Mouse (Mus musculus) liver (tissue): ENCODE data around the gene Gm21962.
"Not testable (repeated sequence)": the region's sequence is repeated elsewhere in the genome, so short reads cannot be mapped to it uniquely, and the experiment has no call there.

ENCODE experiments used
- DNase-seq: peaks from one replicate; pipeline ENCODE4 v3.0.0-alpha.2; 2020; ENCODE audit warnings: mixed read lengths

The Gm21962 gene

GRCm38 (mm10) chr3:137671224-137671623 lies at the start of gene Gm21962:
Gm21962 (plus strand) TSS chr3:137671524.
- not testable (repeated sequence) for DNase-seq

DNA sequence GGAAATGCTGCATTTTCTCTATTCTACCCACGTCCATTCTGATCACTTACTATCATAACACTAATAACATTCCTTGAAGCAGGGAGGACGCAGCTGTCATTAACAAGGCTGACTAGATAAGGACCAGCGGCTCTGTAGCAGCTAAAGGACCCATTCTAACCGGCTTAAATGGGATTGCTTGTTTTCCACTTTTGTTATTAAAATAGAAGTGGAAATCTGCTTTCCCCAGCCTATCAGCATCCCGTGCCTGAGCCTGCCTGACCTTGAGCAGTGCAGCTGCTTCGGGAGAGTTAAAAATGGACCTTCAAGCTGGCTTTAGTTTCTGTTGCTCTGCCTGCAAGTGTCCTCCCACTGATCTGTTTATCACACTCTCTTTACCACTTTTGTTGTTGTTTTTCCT lies 49.2 kb upstream of the Gm21962 start:
- DNase-seq = no peak

DNA sequence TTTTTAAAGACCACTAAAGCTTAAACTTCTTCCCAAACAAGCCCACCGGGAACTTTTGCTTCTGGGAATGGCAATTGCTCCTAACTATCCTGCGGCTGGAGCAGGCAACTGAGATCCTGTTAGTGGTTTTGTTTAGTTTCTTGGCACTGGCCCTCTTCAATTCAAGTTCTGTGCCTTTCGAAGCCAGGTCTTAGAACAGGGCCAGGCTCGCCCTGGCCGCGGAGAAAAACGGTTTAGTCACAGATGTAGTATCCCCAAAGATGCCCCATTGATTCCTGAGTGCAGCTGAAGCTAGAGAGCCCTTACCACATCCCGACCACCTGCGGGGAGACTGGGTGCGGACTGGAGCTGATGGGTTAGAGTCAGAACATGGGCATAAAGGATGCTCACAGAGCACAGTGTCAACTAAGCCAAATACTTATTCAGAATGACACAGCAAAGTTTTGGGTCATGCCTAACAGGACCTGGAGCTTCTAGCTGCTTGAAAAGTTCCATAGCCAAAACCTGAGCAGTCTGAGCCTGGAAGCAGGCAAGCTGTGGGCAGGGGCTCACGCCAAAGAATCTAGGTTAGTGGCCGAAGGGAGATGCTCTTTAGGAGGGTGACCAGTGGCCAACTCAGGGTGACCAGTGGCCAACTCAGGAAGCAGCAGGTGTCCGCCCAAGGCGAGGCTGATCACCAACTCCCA lies 48.3 kb upstream of the Gm21962 start:
- no peak for DNase-seq

- peak; percentile 57 for DNase-seq
Observed at GRCm38 (mm10) chr3:137623581-137624362, 47.6 kb upstream of the Gm21962 start.

- DNase-seq = no peak
Observed at GRCm38 (mm10) chr3:137625054-137625453, 46.3 kb upstream of the Gm21962 start.

- no peak for DNase-seq
Observed at GRCm38 (mm10) chr3:137633726-137634125, 37.6 kb upstream of the Gm21962 start.

DNA sequence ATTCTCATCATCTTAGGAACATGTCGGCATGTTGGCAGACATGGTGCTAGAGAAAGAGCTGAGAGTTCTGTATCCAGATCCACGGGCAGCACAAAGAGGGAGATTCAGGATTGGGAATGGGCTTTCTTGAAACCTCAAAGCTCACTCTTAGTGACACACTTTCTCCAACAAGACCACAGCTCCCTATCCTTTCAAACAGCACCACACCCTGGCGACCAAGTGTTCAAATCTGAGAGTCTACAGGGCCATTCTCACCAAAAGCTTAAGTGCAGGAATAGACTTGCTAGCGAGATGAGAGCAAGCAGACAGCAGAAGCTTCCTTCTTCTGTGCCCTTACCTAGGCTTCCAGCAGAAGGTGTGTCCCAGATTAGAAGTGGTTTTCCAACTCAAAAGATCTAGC lies 34.8 kb upstream of the Gm21962 start:
- no peak for DNase-seq

DNA sequence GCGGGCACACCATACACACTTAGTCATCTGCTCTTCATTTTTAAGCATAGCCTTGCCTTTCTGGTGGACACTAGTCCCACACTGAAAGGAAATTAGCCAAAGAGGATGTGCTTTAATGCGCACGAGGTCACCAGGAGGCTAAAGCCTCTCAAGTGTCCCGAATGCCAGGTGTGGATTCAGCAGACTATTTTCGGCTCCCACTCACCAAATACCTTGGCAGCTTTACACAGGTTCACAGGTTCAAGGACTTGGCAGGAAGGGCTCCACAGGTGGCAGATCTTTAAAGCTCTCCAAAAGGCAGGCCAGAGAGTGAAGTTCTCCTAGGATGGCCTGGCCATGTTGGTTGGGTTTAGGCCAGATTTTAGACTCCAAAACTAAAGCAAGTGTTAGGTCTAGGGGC lies 30.1 kb upstream of the Gm21962 start:
- no peak for DNase-seq

DNA sequence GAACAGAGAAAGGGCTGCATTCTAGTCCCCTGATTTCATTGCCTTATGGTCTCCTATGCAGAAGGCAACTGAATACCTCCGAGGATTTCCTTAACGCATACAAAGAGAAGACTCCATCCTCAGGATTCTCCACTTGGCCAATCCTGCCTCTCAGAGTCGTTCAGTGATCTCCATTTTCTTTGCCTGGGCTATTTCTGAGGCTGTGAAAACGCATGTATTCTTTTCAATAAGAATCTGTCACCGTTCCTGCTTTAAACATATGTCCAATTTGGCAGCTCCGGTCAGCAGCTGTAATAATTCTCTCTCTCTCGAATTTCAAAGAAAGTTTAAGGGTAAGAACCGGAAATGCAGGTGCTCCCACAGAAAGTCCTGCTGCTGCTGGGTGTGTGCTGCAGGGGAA lies 29.2 kb upstream of the Gm21962 start:
- no peak for DNase-seq

- DNase-seq = no peak
Observed at GRCm38 (mm10) chr3:137642568-137642967, 28.8 kb upstream of the Gm21962 start.

DNA sequence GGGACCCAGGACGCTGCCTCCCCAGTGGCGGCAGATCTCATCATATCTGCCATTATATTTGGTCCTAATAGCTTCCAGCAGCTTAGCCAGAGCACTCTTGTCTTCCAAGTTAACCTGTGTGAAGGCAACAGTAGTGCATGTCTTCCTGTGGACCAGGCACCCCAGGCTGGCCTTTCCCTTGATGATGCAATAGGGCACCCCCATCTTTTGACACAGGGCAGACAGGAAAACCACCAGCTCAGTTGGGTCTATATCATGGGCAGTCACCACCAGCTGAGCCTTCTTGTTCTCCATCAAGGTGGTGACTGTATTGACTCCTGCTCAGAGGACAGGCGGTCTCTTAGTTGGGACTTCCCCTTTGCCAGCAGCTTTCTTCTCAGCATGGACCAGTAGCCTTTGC lies 27.2 kb upstream of the Gm21962 start:
- DNase-seq = no peak

DNA sequence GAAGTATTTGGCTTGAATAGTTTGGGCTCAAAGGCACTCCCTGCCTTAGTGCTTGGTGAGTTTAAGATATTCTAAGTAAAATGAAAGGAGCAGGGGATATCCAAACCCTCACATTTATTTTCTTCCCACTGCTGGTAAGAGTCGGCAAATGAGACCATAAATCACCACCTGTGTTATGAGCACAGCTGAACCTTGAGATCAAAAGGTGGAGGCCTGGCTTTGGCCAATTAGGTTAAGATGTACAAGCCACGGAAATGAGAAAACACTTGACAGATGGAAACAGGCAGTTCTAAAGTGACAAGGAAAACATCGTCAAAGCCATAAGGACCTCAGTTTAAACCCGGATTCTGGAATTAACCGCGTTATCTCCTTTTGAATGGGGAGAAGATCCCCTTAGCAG lies 26.4 kb upstream of the Gm21962 start:
- DNase-seq = no peak

DNA sequence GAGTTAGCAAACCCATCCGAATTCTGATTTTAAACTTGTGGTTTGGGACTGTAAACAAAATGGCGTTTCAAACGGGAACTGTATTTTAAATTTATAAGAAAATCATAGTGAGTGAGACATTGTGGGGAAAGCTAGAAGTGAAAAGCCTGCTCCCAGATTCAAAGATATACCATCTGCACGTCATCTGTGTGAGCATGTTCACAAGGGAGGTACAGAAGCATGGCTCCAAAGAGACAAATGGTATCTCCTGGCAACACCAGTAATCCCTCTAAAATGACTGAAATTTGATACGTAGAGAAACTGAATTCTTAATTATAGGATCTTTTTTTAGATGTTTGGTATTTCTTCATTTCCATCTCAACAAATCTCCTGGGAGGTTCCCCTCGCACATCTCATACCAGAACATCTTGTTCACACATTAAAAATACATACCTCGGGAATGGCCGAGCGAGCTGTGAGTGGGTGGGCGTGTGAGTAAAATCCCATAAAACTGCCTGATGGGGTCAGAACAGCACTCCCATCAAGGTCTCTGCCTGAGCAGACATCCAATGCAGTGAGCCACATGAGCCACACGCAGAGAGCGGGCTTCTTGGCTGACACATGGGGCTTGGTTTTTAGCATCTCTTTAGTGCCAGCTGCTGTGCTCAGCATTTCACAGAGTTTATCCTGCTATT lies 23.8 kb upstream of the Gm21962 start:
- DNase-seq = no peak

- no peak for DNase-seq
Observed at GRCm38 (mm10) chr3:137649112-137649511, 22.2 kb upstream of the Gm21962 start.

- no peak for DNase-seq
Observed at GRCm38 (mm10) chr3:137652853-137653252, 18.5 kb upstream of the Gm21962 start.

DNA sequence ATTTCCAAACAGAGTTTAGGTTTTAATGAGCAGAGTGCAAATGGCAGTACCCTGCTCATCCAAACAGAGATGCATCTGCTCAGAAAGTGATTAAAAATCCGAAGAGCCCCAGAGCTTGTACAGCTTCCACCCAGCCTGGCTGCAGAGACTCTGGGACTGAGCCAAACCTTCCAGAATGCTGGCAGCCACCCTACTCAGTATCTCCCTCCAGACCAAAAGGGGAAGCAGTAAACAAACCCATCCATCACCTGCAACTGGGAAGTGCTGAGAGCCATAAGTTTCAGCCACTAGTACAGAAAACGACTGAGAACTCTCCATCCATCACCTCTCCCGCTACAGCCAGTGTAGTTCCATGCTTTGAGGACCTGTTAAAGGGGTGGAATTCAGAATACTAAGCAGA lies 9.6 kb downstream of the Gm21962 start:
- peak; percentile 6 for DNase-seq

DNA sequence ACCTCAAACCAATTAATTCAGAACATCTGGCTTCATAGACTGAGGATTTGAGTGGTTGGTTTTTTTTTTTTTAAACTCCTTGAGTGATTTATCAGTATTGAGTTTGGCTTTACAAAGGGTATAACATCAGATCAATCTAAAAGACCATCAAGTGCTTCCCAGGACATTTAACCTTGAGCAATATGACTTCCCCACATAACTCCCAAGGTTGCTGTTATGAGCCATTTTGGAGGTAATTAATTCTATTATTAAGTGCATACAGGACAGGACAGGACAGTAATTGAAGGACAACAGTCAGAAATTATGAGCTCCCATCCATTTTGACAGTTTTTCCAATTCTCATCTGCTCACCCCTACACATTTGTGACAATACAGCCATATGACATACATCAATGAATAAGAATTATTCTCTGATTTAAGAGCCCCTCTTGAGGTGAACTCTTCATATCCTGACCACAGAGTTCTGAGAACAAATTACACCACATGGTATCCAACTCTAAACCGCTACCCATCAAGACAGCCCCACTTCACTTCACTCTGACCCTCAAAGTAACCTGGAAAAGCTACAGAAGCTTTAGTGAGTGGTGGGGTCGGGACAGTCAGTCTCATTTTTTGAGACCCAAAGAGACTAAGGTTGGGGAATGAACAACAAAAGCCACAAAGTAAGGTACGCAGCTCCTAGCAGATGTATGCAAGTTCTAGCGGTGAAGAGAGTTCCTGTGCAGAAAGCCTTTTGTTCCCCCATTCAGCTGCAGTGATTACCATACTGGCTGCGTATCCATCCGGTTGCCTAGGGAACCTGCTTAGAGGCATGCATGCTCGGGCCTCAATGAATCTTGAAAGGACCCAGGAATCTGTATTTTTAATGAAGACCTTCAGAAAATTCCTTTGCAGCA lies 11.8 kb downstream of the Gm21962 start:
- DNase-seq = no peak

DNA sequence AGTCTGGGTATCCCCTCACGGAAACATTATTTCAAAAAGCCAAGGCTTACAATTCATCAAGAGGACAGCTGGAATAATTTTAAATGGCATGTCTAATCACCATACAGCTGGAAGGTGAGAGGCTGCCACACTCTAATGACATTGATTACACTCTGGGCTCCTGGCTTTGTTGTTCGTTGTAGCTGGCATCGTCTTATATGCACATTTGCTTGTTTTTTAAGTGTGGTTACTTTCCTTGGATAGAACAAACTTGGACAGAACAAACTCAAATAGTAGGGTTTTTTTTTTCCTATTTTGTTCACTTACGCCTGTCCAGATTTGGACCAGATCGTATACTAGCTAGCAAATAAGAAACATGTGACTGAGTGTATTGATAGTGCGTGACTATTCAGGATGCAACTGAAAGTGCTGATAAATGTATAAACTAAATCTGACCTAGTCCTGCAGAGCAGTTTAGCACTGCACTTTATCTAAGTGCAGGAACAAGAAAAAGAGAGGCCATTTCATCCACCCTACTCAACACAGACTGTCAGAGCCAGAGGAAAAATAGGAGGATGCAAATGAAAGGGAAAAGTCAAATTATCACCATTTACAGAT lies 12.6 kb downstream of the Gm21962 start:
- no peak for DNase-seq

DNA sequence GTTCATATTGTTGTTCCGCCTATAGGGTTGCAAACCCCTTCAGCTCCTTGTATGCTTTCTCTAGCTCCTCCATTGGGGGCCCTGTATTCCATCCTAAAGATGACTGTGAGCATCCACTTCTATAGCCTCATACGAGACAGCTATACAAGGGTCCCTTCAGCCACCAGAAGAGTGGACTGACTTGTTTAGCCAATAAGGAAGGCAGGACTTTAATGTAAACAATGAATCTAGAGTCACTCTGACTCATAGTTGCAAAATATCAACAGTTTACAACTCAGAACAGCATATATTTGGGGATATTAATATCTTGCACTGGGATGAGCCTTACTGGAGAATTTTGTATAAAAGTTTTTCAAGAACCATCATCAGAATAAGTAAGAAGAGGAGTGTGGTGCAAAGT lies 15.6 kb downstream of the Gm21962 start:
- no peak for DNase-seq

DNA sequence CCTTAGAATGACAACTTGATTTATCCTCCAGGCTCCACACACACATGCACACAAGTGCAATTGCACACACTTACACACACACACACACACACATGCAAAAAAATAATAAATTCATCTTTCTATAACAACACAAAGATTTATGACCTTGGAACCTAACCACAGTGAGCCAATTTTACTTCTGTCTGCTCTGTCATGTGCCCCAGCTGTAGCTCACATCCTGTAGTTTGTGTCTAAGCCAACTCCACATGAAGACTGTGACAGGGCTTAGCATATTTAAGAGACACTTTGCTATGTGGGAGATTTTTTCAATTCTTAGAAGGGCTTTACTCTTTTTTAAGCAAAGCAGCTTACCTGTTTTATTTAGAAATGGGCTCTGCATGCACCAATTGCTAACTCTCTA lies 20.2 kb downstream of the Gm21962 start:
- DNase-seq = no peak

DNA sequence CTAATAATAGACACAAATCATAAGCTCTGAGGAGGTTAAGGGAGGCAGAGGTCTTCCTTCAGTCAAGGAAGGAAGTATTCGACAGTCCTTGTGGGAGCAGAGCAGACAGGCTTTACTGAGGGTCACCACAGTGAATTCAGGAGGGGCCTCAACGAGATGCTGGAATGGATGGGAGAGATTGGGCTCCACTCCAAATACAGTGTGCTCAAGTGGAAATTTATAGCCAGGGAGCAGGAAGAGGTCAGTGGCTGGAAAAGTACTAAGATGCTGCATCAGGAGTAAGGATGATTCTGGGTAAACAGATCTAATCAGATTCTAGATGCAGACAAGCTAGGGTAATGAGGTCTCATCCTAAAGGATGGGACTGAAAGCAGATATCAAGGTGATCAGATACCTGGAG lies 44.6 kb downstream of the Gm21962 start:
- DNase-seq = no peak

DNA sequence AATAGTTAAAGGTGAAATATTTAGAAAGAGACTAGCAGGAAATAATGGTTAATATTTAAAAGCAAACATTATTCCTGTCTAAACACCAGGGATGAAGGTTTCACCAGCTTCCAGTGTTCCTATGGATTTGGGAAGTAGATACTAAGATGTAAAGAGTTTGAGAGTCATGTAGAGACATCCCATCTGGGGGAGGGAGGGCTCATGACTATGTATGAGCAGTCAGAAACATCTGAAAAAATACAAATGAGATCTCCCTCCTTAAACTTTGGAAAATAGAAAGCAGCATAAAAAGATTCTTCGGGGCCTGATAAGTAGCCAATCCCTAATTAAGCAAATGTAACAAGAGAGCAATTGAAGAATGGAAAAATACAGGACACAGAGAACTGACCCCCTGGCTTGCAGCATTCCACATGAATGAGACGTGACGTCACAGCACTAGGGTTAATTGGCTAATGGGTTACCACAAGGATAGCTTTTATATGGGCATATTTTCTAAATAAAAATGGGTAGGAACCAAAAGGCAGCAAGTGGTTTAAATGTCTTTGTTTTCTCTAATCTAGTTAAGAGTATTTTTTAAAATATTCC lies 45.3 kb downstream of the Gm21962 start:
- DNase-seq = no peak
